Mouse (Mus musculus) hindbrain, embryonic 11.5 days (tissue): ENCODE measurements at regions not wholly inside any gene's neighbourhood (a gene's known extent, or its start where the extent isn't known, plus 50 kb on each side); places are given as distances from the start of the nearest gene placed in this dataset.

ENCODE experiments used
- ATAC-seq: fragments of 200-750 bp; cut with Nextera tagmentation; 2 replicates; pipeline ENCODE4 v1.8.0; 2017; ENCODE audit warnings: mild to moderate bottlenecking, moderate TSS enrichment, moderate library complexity; ENCODE audit not compliant: low FRiP score
- DNase-seq: peaks from one replicate; pipeline ENCODE4 v3.0.0-alpha.2; 2015; ENCODE audit warnings: low spot score
- H3K27ac ChIP-seq: fragments of 300-500 bp; sonication (generic); 2 replicates; pipeline ENCODE4 v1.5.1; 2014; ENCODE audit warnings: mild to moderate bottlenecking, low read depth, low read length
- H3K27me3 ChIP-seq: fragments of 300-500 bp; sonication (generic); 2 replicates; pipeline ENCODE4 v1.6.1; 2014; ENCODE audit warnings: mild to moderate bottlenecking, low read length, moderate library complexity, mixed read lengths; ENCODE audit not compliant: control insufficient read depth, insufficient read depth
- H3K36me3 ChIP-seq: fragments of 300-500 bp; sonication (generic); 2 replicates; pipeline ENCODE4 v1.6.1; 2014; ENCODE audit warnings: mild to moderate bottlenecking, low read length, moderate library complexity, mixed read lengths; ENCODE audit not compliant: control insufficient read depth, insufficient read depth
- H3K4me1 ChIP-seq: fragments of 300-500 bp; sonication (generic); replicated peaks from 2 replicates; pipeline ENCODE4 v1.6.1; 2014; ENCODE audit warnings: low read length, mixed read lengths; ENCODE audit not compliant: control insufficient read depth, insufficient read depth
- H3K4me2 ChIP-seq: fragments of 300-500 bp; sonication (generic); replicated peaks from 2 replicates; pipeline ENCODE4 v1.6.1; 2014; ENCODE audit warnings: mild to moderate bottlenecking, low read depth, low read length
- H3K4me3 ChIP-seq: fragments of 300-500 bp; sonication (generic); 2 replicates; pipeline ENCODE4 v1.5.1; 2014; ENCODE audit warnings: low read depth, low read length
- H3K9ac ChIP-seq: fragments of 300-500 bp; sonication (generic); 2 replicates; pipeline ENCODE4 v1.6.1; 2014; ENCODE audit warnings: low read depth, low read length
- H3K9me3 ChIP-seq: fragments of 300-500 bp; sonication (generic); 2 replicates; pipeline ENCODE4 v1.6.1; 2016; ENCODE audit warnings: low read length; ENCODE audit not compliant: control insufficient read depth
- WGBS: fragments of 180-500 bp; shearing (Covaris S2); extraction: QIAGEN DNeasy Blood & Tissue Kit; methylation state at CpG from one replicate; pipeline ENCODE4 v1.1.7; 2014; 5-methylcytosine and 5-hydroxymethylcytosine counted together

GRCm38 (mm10) chr11:65469762-65470741 lies 200.3 kb upstream of the Myocd start:
- no peaks in the 10 kb centered on the region for H3K27me3 ChIP-seq
- no peak for DNase-seq
- H3K9me3 ChIP-seq, result no peaks in the 10 kb centered on the region
- no peak overlapping the region for H3K27ac ChIP-seq
- no peak for ATAC-seq
- WGBS, result 88% methylated on average over 9 of the region's 9 CpGs
- no peak overlapping the region for H3K4me2 ChIP-seq
- no peak overlapping the region for H3K9ac ChIP-seq
- H3K4me1 ChIP-seq, result no peaks in the 10 kb centered on the region
- H3K4me3 ChIP-seq, result no peak overlapping the region
- no peaks in the 10 kb centered on the region for H3K36me3 ChIP-seq

- no peaks in the 10 kb centered on the region for H3K4me1 ChIP-seq
- no peak overlapping the region for H3K4me3 ChIP-seq
- no peaks in the 10 kb centered on the region for H3K36me3 ChIP-seq
- no peak overlapping the region for H3K27ac ChIP-seq
- DNase-seq (no peak), ATAC-seq (no peak)
- 77% methylated on average over 4 of the region's 4 CpGs for WGBS
- no peaks in the 10 kb centered on the region for H3K27me3 ChIP-seq
- no peak overlapping the region for H3K9ac ChIP-seq
- no peak overlapping the region for H3K4me2 ChIP-seq
- no peaks in the 10 kb centered on the region for H3K9me3 ChIP-seq
Observed at GRCm38 (mm10) chr11:65461044-65461443, 191.3 kb upstream of the Myocd start.

GRCm38 (mm10) chr11:65448436-65448835 lies 178.6 kb upstream of the Myocd start:
- Histone ChIP-seq H3K4me3 (no peak overlapping the region), H3K4me2 (no peak overlapping the region), H3K9ac (no peak overlapping the region), H3K27me3 (no peaks in the 10 kb centered on the region), H3K27ac (no peak overlapping the region), H3K4me1 (no peaks in the 10 kb centered on the region), H3K9me3 (no peaks in the 10 kb centered on the region), H3K36me3 (no peaks in the 10 kb centered on the region)
- WGBS, result 88% methylated on average over 3 of the region's 3 CpGs
- no peak for ATAC-seq
- no peak for DNase-seq

GRCm38 (mm10) chr11:65443466-65444024 lies 173.8 kb upstream of the Myocd start:
- no peak for ATAC-seq
- Histone ChIP-seq H3K9me3 (no peaks in the 10 kb centered on the region), H3K9ac (no peak overlapping the region), H3K27me3 (no peaks in the 10 kb centered on the region), H3K4me2 (no peak overlapping the region), H3K4me3 (no peak overlapping the region), H3K27ac (no peak overlapping the region), H3K36me3 (no peaks in the 10 kb centered on the region), H3K4me1 (no peaks in the 10 kb centered on the region)
- 91% methylated on average over 11 of the region's 11 CpGs for WGBS
- no peak for DNase-seq

GRCm38 (mm10) chr11:65435699-65436161 lies 165.9 kb upstream of the Myocd start:
- ATAC-seq (no peak), DNase-seq (no peak)
- no peak overlapping the region for H3K27ac ChIP-seq
- no peaks in the 10 kb centered on the region for H3K9me3 ChIP-seq
- H3K4me3 ChIP-seq, result no peak overlapping the region
- H3K4me2 ChIP-seq, result no peak overlapping the region
- H3K4me1 ChIP-seq, result no peaks in the 10 kb centered on the region
- H3K27me3 ChIP-seq, result no peaks in the 10 kb centered on the region
- no peaks in the 10 kb centered on the region for H3K36me3 ChIP-seq
- no peak overlapping the region for H3K9ac ChIP-seq
- 91% methylated on average over 4 of the region's 4 CpGs for WGBS

GRCm38 (mm10) chr11:65421889-65422288 lies 152.1 kb upstream of the Myocd start:
- Histone ChIP-seq H3K9me3 (no peaks in the 10 kb centered on the region), H3K36me3 (no peaks in the 10 kb centered on the region), H3K4me3 (no peak overlapping the region), H3K27me3 (no peaks in the 10 kb centered on the region), H3K4me2 (no peak overlapping the region), H3K9ac (no peak overlapping the region), H3K27ac (no peak overlapping the region), H3K4me1 (no peaks in the 10 kb centered on the region)
- no peak for ATAC-seq
- WGBS, result 50% methylated on average over 1 of the region's 1 CpGs
- DNase-seq, result no peak

GRCm38 (mm10) chr11:65408621-65409020 lies 138.8 kb upstream of the Myocd start:
- H3K4me3 ChIP-seq, result no peak overlapping the region
- H3K4me1 ChIP-seq, result no peaks in the 10 kb centered on the region
- no peaks in the 10 kb centered on the region for H3K36me3 ChIP-seq
- H3K4me2 ChIP-seq, result no peak overlapping the region
- DNase-seq (no peak), ATAC-seq (no peak)
- no peak overlapping the region for H3K9ac ChIP-seq
- 94% methylated on average over 1 of the region's 1 CpGs for WGBS
- no peaks in the 10 kb centered on the region for H3K27me3 ChIP-seq
- no peak overlapping the region for H3K27ac ChIP-seq
- no peaks in the 10 kb centered on the region for H3K9me3 ChIP-seq

- DNase-seq, result no peak
- H3K27me3 ChIP-seq, result no peaks in the 10 kb centered on the region
Observed at GRCm38 (mm10) chr11:65402460-65403154, 132.8 kb upstream of the Myocd start.

More at GRCm38 (mm10) chr11:65402460-65403154, 132.8 kb upstream of the Myocd start:
- WGBS, result 74% methylated on average over 12 of the region's 12 CpGs
- no peaks in the 10 kb centered on the region for H3K36me3 ChIP-seq
- no peaks in the 10 kb centered on the region for H3K9me3 ChIP-seq
- no peak for ATAC-seq
- H3K4me2 ChIP-seq, result no peak overlapping the region
- no peak overlapping the region for H3K9ac ChIP-seq
- no peak overlapping the region for H3K27ac ChIP-seq
- no peaks in the 10 kb centered on the region for H3K4me1 ChIP-seq
- H3K4me3 ChIP-seq, result no peak overlapping the region
